Mouse (Mus musculus): ENCODE measurements at regions not wholly inside any gene's neighbourhood (a gene's known extent, or its start where the extent isn't known, plus 50 kb on each side); places are given as distances from the start of the nearest gene placed in this dataset.

- DNase-seq (ENCODE audit: low spot score) (no peak), ATAC-seq (ENCODE audit: insufficient read depth, low read depth) (no peak)
- no peak for TF ChIP-seq CTCF (IDR thresholded peaks at IDR 0.05; ENCODE audit: low read depth)
- no peak for TF ChIP-seq EP300 (IDR thresholded peaks at IDR 0.05; ENCODE audit: low read depth)
- Histone ChIP-seq H3K9me3 (replicated peaks; ENCODE audit: control insufficient read depth, low read length) (no peaks in the 10 kb centered on the region), H3K4me1 (ENCODE audit: control insufficient read depth, insufficient read depth) (no peaks in the 10 kb centered on the region), H3K4me3 (ENCODE audit: low read depth, low read length) (no peak overlapping the region), H3K4me2 (ENCODE audit: low read depth, low read length) (no peak overlapping the region), H3K27ac (ENCODE audit: low read depth) (no peak overlapping the region), H3K9ac (replicated peaks; ENCODE audit: low read depth, low read length) (no peak overlapping the region), H3K36me3 (replicated peaks; ENCODE audit: control insufficient read depth, insufficient read depth, low read length) (no peaks in the 10 kb centered on the region), H3K27me3 (ENCODE audit: control insufficient read depth, insufficient read depth, low read length) (no peaks in the 10 kb centered on the region)
- 85% methylated on average over 2 of the region's 2 CpGs for WGBS
Observed at GRCm38 (mm10) chr3:57228400-57228799, 73.4 kb downstream of the Tm4sf1 start.

GRCm38 (mm10) chr3:57223773-57224172, 78.0 kb downstream of the Tm4sf1 start:
- no peak overlapping the region for H3K4me3 ChIP-seq (ENCODE audit: low read depth, low read length)
- WGBS: 67% methylated on average over 2 of the region's 2 CpGs
- ATAC-seq (ENCODE audit: insufficient read depth, low read depth): no peak

GRCm38 (mm10) chr3:57222318-57222914, 79.4 kb downstream of the Tm4sf1 start:
- H3K27me3 ChIP-seq (ENCODE audit: control insufficient read depth, insufficient read depth, low read length): no peaks in the 10 kb centered on the region
- DNase-seq (ENCODE audit: low spot score): no peak
- 74% methylated on average over 3 of the region's 3 CpGs for WGBS
- TF ChIP-seq EP300 (IDR thresholded peaks at IDR 0.05; ENCODE audit: low read depth): no peak
- no peaks in the 10 kb centered on the region for H3K4me1 ChIP-seq (ENCODE audit: control insufficient read depth, insufficient read depth)
- ATAC-seq (ENCODE audit: insufficient read depth, low read depth): no peak
- H3K9ac ChIP-seq (replicated peaks; ENCODE audit: low read depth, low read length): no peak overlapping the region
- no peak overlapping the region for H3K4me2 ChIP-seq (ENCODE audit: low read depth, low read length)
- H3K4me3 ChIP-seq (ENCODE audit: low read depth, low read length): no peak overlapping the region
- H3K9me3 ChIP-seq (replicated peaks; ENCODE audit: control insufficient read depth, low read length): no peaks in the 10 kb centered on the region
- H3K36me3 ChIP-seq (replicated peaks; ENCODE audit: control insufficient read depth, insufficient read depth, low read length): no peaks in the 10 kb centered on the region
- H3K27ac ChIP-seq (ENCODE audit: low read depth): no peak overlapping the region

More at GRCm38 (mm10) chr3:57223773-57224172, 78.0 kb downstream of the Tm4sf1 start:
- Histone ChIP-seq H3K27me3 (ENCODE audit: control insufficient read depth, insufficient read depth, low read length) (no peaks in the 10 kb centered on the region), H3K4me2 (ENCODE audit: low read depth, low read length) (no peak overlapping the region), H3K27ac (ENCODE audit: low read depth) (no peak overlapping the region), H3K4me1 (ENCODE audit: control insufficient read depth, insufficient read depth) (no peaks in the 10 kb centered on the region), H3K9ac (replicated peaks; ENCODE audit: low read depth, low read length) (no peak overlapping the region), H3K9me3 (replicated peaks; ENCODE audit: control insufficient read depth, low read length) (no peaks in the 10 kb centered on the region), H3K36me3 (replicated peaks; ENCODE audit: control insufficient read depth, insufficient read depth, low read length) (no peaks in the 10 kb centered on the region)
- no peak for DNase-seq (ENCODE audit: low spot score)
- TF ChIP-seq EP300 (IDR thresholded peaks at IDR 0.05; ENCODE audit: low read depth) (no peak), CTCF (IDR thresholded peaks at IDR 0.05; ENCODE audit: low read depth) (no peak)

- H3K4me3 ChIP-seq (ENCODE audit: low read depth, low read length): no peak overlapping the region
- no peak for TF ChIP-seq EP300 (IDR thresholded peaks at IDR 0.05; ENCODE audit: low read depth)
- no peak for TF ChIP-seq CTCF (IDR thresholded peaks at IDR 0.05; ENCODE audit: low read depth)
- H3K27me3 ChIP-seq (ENCODE audit: control insufficient read depth, insufficient read depth, low read length): no peaks in the 10 kb centered on the region
- ATAC-seq (ENCODE audit: insufficient read depth, low read depth): no peak
- 53% methylated on average over 3 of the region's 3 CpGs for WGBS
- no peaks in the 10 kb centered on the region for H3K9me3 ChIP-seq (replicated peaks; ENCODE audit: control insufficient read depth, low read length)
- H3K4me2 ChIP-seq (ENCODE audit: low read depth, low read length): no peak overlapping the region
- H3K9ac ChIP-seq (replicated peaks; ENCODE audit: low read depth, low read length): no peak overlapping the region
- DNase-seq (ENCODE audit: low spot score): no peak
- H3K4me1 ChIP-seq (ENCODE audit: control insufficient read depth, insufficient read depth): no peaks in the 10 kb centered on the region
- no peaks in the 10 kb centered on the region for H3K36me3 ChIP-seq (replicated peaks; ENCODE audit: control insufficient read depth, insufficient read depth, low read length)
- H3K27ac ChIP-seq (ENCODE audit: low read depth): no peak overlapping the region
Observed at GRCm38 (mm10) chr3:57218431-57218830, 83.4 kb downstream of the Tm4sf1 start.

- Histone ChIP-seq H3K27me3 (ENCODE audit: control insufficient read depth, insufficient read depth, low read length) (no peaks in the 10 kb centered on the region), H3K36me3 (replicated peaks; ENCODE audit: control insufficient read depth, insufficient read depth, low read length) (no peaks in the 10 kb centered on the region), H3K9me3 (replicated peaks; ENCODE audit: control insufficient read depth, low read length) (no peaks in the 10 kb centered on the region), H3K9ac (replicated peaks; ENCODE audit: low read depth, low read length) (no peak overlapping the region), H3K4me1 (ENCODE audit: control insufficient read depth, insufficient read depth) (no peaks in the 10 kb centered on the region), H3K4me3 (ENCODE audit: low read depth, low read length) (no peak overlapping the region), H3K4me2 (ENCODE audit: low read depth, low read length) (no peak overlapping the region), H3K27ac (ENCODE audit: low read depth) (no peak overlapping the region)
- TF ChIP-seq CTCF (IDR thresholded peaks at IDR 0.05; ENCODE audit: low read depth): peak; percentile 71
- no peak for TF ChIP-seq EP300 (IDR thresholded peaks at IDR 0.05; ENCODE audit: low read depth)
- WGBS: 12% methylated on average over 3 of the region's 3 CpGs
- DNase-seq (ENCODE audit: low spot score) (peak; percentile 70), ATAC-seq (ENCODE audit: insufficient read depth, low read depth) (no peak)
Observed at GRCm38 (mm10) chr3:57204066-57204723, 97.6 kb downstream of the Tm4sf1 start.

- Histone ChIP-seq H3K27ac (ENCODE audit: low read depth) (no peak overlapping the region), H3K4me1 (ENCODE audit: control insufficient read depth, insufficient read depth) (no peaks in the 10 kb centered on the region), H3K36me3 (replicated peaks; ENCODE audit: control insufficient read depth, insufficient read depth, low read length) (no peaks in the 10 kb centered on the region), H3K4me3 (ENCODE audit: low read depth, low read length) (no peak overlapping the region), H3K9ac (replicated peaks; ENCODE audit: low read depth, low read length) (no peak overlapping the region), H3K4me2 (ENCODE audit: low read depth, low read length) (no peak overlapping the region), H3K9me3 (replicated peaks; ENCODE audit: control insufficient read depth, low read length) (no peaks in the 10 kb centered on the region), H3K27me3 (ENCODE audit: control insufficient read depth, insufficient read depth, low read length) (no peaks in the 10 kb centered on the region)
- no peak for ATAC-seq (ENCODE audit: insufficient read depth, low read depth)
- DNase-seq (ENCODE audit: low spot score): no peak
- WGBS: 72% methylated on average over 4 of the region's 4 CpGs
- TF ChIP-seq EP300 (IDR thresholded peaks at IDR 0.05; ENCODE audit: low read depth) (no peak), CTCF (IDR thresholded peaks at IDR 0.05; ENCODE audit: low read depth) (no peak)
Observed at GRCm38 (mm10) chr3:57203418-57203817, 98.4 kb downstream of the Tm4sf1 start.
